9 mouse cellular contexts compared by ENCODE assay signal in genomic region chr13:25186436-25187325, GRCm38 (mm10).
DNase-seq lines count a peak whose midpoint lies in the region; ATAC-seq and TF ChIP-seq lines count a peak whose summit lies in the region.
"Had no signal": no experiment of that assay in that cellular context is flagged by ENCODE, and none has a peak within 500 bp of the region (broad histone marks: within the 10 kb centered on the region; RNA-seq: fewer than 3 reads in every experiment).

No protein-coding gene starts in this region.

- H3K4me3 ChIP-seq in forebrain, embryonic 15.5 days: no peak overlapping the region
- no peak overlapping the region for H3K4me3 ChIP-seq in stomach, postnatal 0 days (ENCODE audit: low read depth, low read length)
- H3K4me3 ChIP-seq: liver, embryonic 15.5 days had no signal

- no peak overlapping the region for H3K9ac ChIP-seq in forebrain, embryonic 15.5 days (replicated peaks)
- H3K9ac ChIP-seq in stomach, postnatal 0 days (ENCODE audit: low read length): no peak overlapping the region
- H3K9ac ChIP-seq: liver, embryonic 15.5 days had no signal

- no peak for TF ChIP-seq EP300 in stomach, postnatal 0 days (optimal IDR thresholded peaks at IDR 0.05)

- H3K27me3 ChIP-seq in forebrain, embryonic 15.5 days: no peaks in the 10 kb centered on the region
- no peaks in the 10 kb centered on the region for H3K27me3 ChIP-seq in stomach, postnatal 0 days (ENCODE audit: control insufficient read depth, insufficient read depth, low read length)
- H3K27me3 ChIP-seq: liver, embryonic 15.5 days had no signal

- DNase-seq in layer of hippocampus, adult 8-10 months (ENCODE audit: low spot score in 2 of 2): peak; percentile 12 to 18
- no peak for DNase-seq in layer of hippocampus, adult 11-12 months (ENCODE audit: low spot score)
- DNase-seq in mesoderm, embryonic 11.5 days (ENCODE audit: low read depth, low spot score): peak; percentile 75
- no peak for DNase-seq in stomach, postnatal 0 days (ENCODE audit: low spot score)
- DNase-seq in thymus, postnatal 4 days: no peak
- DNase-seq in cerebellum, postnatal 14 days: no peak
- DNase-seq: gastrocnemius, postnatal 14 days had no signal

- H3K4me1 ChIP-seq in forebrain, embryonic 15.5 days: peaks cover 8% of the 10 kb centered on the region
- H3K4me1 ChIP-seq in stomach, postnatal 0 days (replicated peaks; ENCODE audit: control insufficient read depth, insufficient read depth): no peaks in the 10 kb centered on the region

- H3K36me3 ChIP-seq in forebrain, embryonic 15.5 days: no peaks in the 10 kb centered on the region
- H3K36me3 ChIP-seq in stomach, postnatal 0 days (ENCODE audit: control insufficient read depth, insufficient read depth, low read length): no peaks in the 10 kb centered on the region
- H3K36me3 ChIP-seq: liver, embryonic 15.5 days had no signal

- no peak overlapping the region; the same call in 1 of the 2 replicates for H3K27ac ChIP-seq in forebrain, embryonic 15.5 days (replicated peaks)
- no peak overlapping the region for H3K27ac ChIP-seq in stomach, postnatal 0 days (replicated peaks)
- H3K27ac ChIP-seq: liver, embryonic 15.5 days had no signal

- ATAC-seq in forebrain, embryonic 15.5 days (replicated peaks): 0 out of 2 replicates have a peak, but pooled peaks have one; percentile 39
- no peak for ATAC-seq in stomach, postnatal 0 days (ENCODE audit: low FRiP score, low TSS enrichment)

- WGBS in forebrain, embryonic 15.5 days: 21% methylated on average over 7 of the region's 7 CpGs
- 29% methylated on average over 7 of the region's 7 CpGs for WGBS in stomach, postnatal 0 days

- TF ChIP-seq CTCF in stomach, postnatal 0 days (IDR thresholded peaks at IDR 0.05; ENCODE audit: low read depth): no peak

- H3K4me2 ChIP-seq in forebrain, embryonic 15.5 days (replicated peaks): peak overlapping the region; percentile 32; the same call in 1 of the 2 replicates
- 0 out of 2 replicates have a peak overlapping the region, but pooled peaks have one; percentile 25 for H3K4me2 ChIP-seq in stomach, postnatal 0 days (replicated peaks; ENCODE audit: low read depth)
- H3K4me2 ChIP-seq: liver, embryonic 15.5 days had no signal

- no peaks in the 10 kb centered on the region for H3K9me3 ChIP-seq in forebrain, embryonic 15.5 days
- H3K9me3 ChIP-seq in stomach, postnatal 0 days (ENCODE audit: control insufficient read depth, low read length): no peaks in the 10 kb centered on the region
- H3K9me3 ChIP-seq: liver, embryonic 15.5 days had no signal

Comparison
In these comparisons a context has a peak if more than half of its experiments do, and no peak if none do; other contexts are left out.
1. DNase-seq: peak in layer of hippocampus, adult 8-10 months (2 of 2) and mesoderm, embryonic 11.5 days (single experiment); none in layer of hippocampus, adult 11-12 months (single experiment), stomach, postnatal 0 days (single experiment), thymus, postnatal 4 days (single experiment) and cerebellum, postnatal 14 days (0 of 2).